Mouse (Mus musculus): ENCODE measurements around the gene Gm49450.

DNA sequence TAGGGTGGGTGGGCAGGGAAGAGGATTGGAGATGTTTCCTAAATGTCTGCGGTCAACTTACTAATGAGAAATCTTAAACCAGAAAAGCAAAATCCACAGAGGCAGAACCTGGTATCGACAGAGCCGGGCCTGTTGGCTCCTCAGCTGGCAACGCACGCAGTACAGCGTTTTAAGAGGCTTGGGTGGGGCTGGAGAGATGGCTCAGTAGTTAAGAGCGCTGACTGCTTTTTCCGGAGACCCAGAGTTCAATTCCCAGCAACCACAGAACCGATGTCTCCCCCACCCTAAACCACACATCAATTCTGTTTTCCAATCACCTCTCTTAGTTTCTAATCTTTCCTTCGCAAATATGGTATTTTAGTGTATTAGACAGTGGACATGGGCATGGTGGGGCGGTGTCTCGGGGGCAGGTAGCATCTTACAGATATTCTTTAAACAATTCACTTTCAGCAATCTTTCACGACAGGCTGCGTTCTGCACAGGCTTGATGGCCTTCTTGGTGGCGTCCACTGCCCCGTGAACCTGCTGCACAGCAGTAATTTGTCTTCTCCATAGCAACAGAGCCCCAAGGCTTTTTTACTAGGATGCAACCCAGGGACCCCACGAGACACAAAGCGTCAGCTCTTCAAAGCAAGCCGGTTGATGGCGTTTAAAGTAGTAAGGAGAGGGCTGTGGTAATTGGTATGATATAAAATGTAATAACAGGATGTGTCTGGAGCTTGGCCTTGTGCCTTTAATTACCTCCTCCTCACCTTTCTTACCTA lies 25.2 kb upstream of the Gm49450 start:
- TF ChIP-seq CTCF (IDR thresholded peaks at IDR 0.05; ENCODE audit: borderline replicate concordance, insufficient read depth, low read length) = no peak
- no peak for TF ChIP-seq POLR2A (IDR thresholded peaks at IDR 0.05; ENCODE audit: low read depth, low read length)
